Mouse (Mus musculus) CH12F3 (cell line): Measurements from ENCODE around the gene Hoxb2.

Source experiments
- in situ Hi-C: fragments of 300-500 bp; cut with MboI; formaldehyde crosslinking; loops from 2 replicates; pipeline ENCODE4 v1.14.3; 2020; ENCODE audit warnings: low sequenced_read_pairs

Gene Hoxb2

GRCm38 (mm10) chr11:96397806-96398335 lies 47.5 kb downstream of the Hoxb2 start:
- in situ Hi-C loops: no loop called here

GRCm38 (mm10) chr11:96399923-96400322 lies 49.6 kb downstream of the Hoxb2 start:
- in situ Hi-C loops: no loop called here
